Mouse (Mus musculus) cerebellum, postnatal 10 days (tissue): ENCODE results near the gene Cep78.

Experiments
- DNase-seq, 2 experiments: peaks; one replicate each; pipeline ENCODE4 v3.0.0; 2021; ENCODE audit warnings: mixed read lengths in 2 of 2

The Cep78 gene

GRCm38 (mm10) chr19:15984449-15985171 is at the start of gene Cep78:
Gene Cep78, minus strand, starts transcription at chr19:15984989.
- peak; percentile 96 for DNase-seq

- peak; percentile 62 to 69 for DNase-seq
Measured at GRCm38 (mm10) chr19:16031276-16031675, 46.5 kb upstream of the Cep78 start.

DNA sequence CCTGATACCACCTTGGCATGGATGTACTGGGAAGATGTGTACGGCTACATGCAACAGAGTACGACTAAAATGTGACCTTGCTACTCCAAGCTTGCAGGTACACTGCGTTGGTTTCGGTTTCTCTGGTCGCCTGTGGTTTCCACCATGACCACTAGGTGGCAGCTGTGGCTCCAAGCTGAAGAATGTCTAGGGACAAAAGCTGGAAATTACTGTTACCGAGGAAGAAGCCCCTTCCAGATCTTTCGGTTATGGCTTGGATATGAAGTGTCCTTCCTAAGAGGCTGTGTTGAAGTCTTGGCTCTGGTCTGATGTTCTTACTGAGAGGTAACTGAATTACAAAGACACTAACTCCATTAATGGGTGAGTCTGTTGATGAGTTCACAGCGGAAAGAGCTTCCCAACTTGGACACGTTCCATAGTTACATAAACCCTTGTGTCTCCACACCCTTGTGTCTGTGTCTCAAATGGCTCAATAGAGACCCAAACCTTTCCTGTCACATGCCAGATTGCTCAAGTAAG is 44.5 kb upstream of the Cep78 start:
- DNase-seq = peak; percentile 23 to 60

GRCm38 (mm10) chr19:16028746-16029252 is 44.0 kb upstream of the Cep78 start:
- peak in 1 of 2 experiments; percentile 15 for DNase-seq

DNA sequence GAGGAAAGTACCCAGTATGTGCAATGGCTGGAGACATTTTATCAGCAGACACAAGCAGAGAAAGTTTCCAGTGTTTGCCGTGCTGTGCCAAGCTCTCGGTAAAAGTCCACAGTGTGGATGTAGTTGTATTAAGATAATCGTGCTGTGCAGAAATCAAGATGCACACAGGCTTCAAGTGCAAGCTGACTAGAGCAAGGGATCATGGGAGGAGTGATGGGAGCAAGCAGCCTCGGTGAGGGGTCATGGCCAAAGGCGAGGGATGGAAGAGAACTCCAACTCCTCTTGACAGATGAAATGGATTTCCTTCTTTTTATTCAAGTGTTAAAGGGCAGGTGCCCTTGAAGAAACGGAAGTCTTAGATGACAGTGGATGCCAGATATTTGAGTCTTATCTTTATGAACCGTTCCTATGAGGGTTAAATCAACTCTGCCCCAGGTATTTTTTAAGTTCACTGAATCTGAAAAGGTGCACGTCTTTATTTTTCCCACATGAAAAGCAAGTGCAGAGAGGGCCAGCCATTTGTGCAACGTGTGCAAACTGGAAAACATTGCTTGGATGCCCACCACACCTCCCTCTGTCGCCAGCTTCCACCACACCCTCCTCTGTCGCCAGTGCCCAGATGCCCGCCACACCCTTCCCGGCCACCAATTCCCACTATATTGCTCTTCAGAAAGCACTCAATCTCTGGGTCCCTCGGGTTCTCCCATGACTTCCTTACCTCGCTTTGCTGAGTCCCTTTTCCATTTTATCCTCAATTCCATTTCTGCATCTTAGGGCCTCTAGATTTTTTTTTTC is 43.3 kb upstream of the Cep78 start:
- no peak for DNase-seq

DNA sequence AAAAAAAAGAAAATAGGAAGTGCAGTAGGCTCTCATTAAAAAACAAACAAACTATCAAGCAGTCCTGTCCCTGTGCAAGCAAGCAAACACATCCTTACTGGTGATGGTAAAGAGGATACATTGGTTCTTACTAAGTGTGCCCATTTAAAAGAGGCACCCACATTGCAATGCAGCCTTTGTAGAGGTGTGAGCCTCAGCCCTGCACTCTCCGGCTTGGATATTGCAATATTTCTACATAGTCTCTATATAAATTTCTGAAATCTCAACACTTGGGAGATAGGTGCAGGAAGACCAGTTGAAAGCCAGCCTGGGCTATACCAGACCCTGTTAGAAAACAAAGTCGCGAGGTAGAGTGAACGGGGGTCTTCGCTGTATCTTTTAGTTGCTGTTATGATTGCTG is 41.5 kb upstream of the Cep78 start:
- no peak for DNase-seq

DNA sequence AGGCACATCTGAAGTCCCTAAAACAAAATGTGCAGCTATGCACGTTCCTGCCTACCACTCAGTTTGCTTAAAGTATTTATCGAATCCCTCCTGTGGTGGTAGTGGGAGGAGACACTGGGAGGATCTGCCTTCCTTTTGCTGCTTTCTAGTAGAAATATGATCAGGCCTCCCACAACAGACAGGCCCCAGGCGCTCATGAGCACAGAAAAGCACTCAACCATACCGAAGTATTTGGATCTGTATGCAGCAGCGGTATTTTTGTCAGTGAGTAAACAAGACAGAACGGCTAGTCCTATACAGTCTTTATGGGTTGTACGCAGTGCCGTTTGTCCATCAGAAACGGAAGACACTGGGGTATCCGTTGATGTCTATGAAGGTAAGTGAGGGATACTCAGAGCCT is 37.4 kb upstream of the Cep78 start:
- DNase-seq = no peak

DNA sequence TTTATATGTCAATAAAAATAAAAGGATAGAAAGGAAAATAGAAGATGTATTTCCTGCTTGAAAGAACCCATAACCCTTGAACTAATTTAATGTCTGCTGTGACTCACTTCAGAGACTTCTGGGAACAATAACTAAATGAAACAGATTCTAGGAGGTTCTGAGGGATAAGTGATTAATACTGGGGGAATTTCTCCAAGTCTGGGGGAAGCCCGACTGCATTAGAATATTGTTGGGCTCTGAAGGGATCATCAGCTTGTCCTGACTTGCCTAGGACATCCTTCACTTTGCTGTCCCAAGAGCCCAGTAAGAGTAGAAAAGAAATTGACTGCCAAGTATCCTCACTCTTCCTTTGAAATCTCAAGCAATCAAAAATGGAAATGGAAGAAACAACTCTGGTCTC is 31.4 kb upstream of the Cep78 start:
- DNase-seq = no peak

DNA sequence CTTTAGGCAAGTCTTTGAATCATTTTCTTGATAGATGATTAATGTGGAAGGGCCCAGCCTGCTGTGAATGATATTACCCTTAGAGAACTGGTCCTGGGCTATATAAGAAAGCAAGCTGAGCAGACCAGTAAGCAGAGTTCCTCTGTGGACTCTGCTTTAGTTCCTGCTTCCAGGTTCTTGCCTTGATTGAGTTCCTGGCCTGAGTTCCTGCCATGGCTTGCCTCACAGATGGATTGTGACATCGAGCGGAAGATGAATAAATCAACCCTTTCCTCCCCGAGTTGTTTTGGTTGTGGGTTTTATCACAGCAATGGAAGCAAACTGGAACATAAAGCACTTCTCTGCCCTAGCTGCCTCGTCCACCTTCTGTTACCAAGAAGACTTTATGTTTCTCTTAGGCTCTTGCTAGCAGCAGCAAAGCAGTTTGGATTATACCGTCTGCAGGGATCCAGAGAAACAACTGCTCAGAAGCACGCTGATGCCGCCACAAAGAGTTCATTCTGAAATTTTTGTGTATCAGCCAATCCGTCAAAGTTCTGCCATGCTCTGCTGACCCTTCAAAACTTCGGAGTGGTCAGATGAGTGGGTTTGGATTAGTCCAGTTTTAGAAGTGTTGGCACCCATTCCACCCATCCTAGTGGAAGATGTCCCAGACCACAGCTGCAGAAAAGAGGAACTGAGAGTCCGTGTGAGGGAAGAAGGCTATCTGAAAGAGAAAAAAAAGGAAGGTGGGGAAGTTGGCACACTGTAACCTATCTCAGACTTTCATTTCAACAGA is 30.6 kb upstream of the Cep78 start:
- peak; percentile 15 to 31 for DNase-seq

DNA sequence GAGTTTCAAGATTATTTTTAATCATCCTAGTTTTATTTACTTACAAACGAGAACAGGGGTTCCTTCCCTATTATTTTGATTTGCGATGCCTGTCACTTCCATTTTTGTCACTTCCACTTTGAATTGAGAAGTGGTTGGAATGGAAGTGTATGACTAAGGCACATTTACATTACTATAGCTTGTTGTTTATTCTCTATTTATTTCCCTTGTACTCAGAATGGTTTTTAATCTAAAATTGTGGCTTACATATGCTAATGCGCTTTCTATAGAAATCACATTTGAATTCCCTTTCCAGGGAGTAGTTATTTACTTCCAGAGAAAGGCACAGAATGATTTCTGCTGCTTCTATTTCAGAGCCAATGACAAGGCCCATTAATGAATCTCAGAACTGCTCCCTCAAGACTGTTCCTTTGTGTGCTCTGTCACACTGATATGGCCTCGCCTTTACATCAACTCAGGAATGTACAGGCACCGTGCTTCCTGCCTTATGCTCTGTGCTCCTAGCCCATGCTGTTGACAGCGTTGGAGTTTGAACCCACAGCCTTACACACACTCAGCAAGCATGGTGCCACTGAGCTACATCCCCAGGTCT is 25.1 kb upstream of the Cep78 start:
- DNase-seq = no peak

- DNase-seq = no peak
Measured at GRCm38 (mm10) chr19:16009111-16009510, 24.3 kb upstream of the Cep78 start.

GRCm38 (mm10) chr19:16007131-16007530 is 22.3 kb upstream of the Cep78 start:
- DNase-seq = no peak

- peak; percentile 80 to 88 for DNase-seq
Measured at GRCm38 (mm10) chr19:15998157-15998556, 13.4 kb upstream of the Cep78 start.

GRCm38 (mm10) chr19:15996901-15997564 is 12.2 kb upstream of the Cep78 start:
- DNase-seq = peak; percentile 89 to 90

- DNase-seq = no peak
Measured at GRCm38 (mm10) chr19:15990102-15990501, 5.3 kb upstream of the Cep78 start.

- no peak for DNase-seq
Measured at GRCm38 (mm10) chr19:15985172-15985713, 454 bp upstream of the Cep78 start.

- DNase-seq = peak in 1 of 2 experiments; percentile 25
Measured at GRCm38 (mm10) chr19:15983739-15984344, 947 bp downstream of the Cep78 start.

- peak; percentile 34 to 49 for DNase-seq
Measured at GRCm38 (mm10) chr19:15982926-15983738, 1.7 kb downstream of the Cep78 start.

DNA sequence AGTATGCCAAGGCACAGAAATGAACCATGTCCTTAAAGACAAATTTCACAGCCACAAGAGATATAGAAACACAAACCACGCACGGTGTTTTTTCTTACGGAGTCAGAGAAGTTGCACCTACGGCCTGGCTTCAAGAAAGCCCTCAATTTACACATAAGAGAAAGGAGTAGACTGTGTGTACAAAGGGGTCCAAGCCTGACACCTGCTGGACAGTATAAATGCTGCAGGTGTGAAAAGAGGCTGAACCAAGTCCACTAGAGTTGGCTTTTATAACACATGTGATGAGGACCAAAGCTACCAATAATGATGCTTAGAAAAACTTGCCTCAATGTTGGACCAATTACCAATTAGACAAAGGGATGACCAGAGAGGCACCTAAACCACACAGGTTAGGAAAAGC is 2.9 kb downstream of the Cep78 start:
- peak; percentile 79 to 83 for DNase-seq

GRCm38 (mm10) chr19:15973365-15973764 is 11.4 kb downstream of the Cep78 start:
- DNase-seq = no peak
